Mouse (Mus musculus) olfactory bulb, adult 2 months (tissue): ENCODE measurements at regions not wholly inside any gene's neighbourhood (a gene's known extent, or its start where the extent isn't known, plus 50 kb on each side); places are given as distances from the start of the nearest gene placed in this dataset.

Experiments
- CTCF ChIP-seq: fragments of 200-500 bp; IDR thresholded peaks from 2 replicates; pipeline ENCODE4 v1.5.1; 2012; ENCODE audit warnings: low read depth, mild to moderate bottlenecking, low read length, moderate library complexity; ENCODE audit not compliant: insufficient read depth
- POLR2A ChIP-seq: fragments of 200-500 bp; IDR thresholded peaks from 2 replicates; pipeline ENCODE4 v1.6.1; 2012; ENCODE audit warnings: mild to moderate bottlenecking, low read depth, low read length, moderate library complexity; ENCODE audit not compliant: insufficient read depth

- TF ChIP-seq CTCF (peak; percentile 83), POLR2A (no peak)
Observed at GRCm38 (mm10) chr1:184235131-184235983, 201.3 kb upstream of the 1700056E22Rik start.
